Mouse (Mus musculus) myocyte (in vitro differentiated cells): ENCODE measurements around the gene Mmp24. TPM values are rescaled to one million over a fixed set of nuclear protein-coding genes. Genes with fewer than 3 reads are reported as not detected.

Source experiments
- H3K27me3 ChIP-seq: one replicate; pipeline ENCODE4 v1.6.1; 2011; ENCODE audit not compliant: control insufficient read depth, insufficient read depth, insufficient read length
- H3K36me3 ChIP-seq: one replicate; pipeline ENCODE4 v1.6.1; 2011; ENCODE audit not compliant: control insufficient read depth, insufficient read depth
- H3K4me2 ChIP-seq: one replicate; pipeline ENCODE4 v1.6.1; 2011; ENCODE audit warnings: low read depth, control low read depth
- H3K4me3 ChIP-seq: one replicate; pipeline ENCODE4 v1.5.1; 2011; ENCODE audit warnings: mild to moderate bottlenecking, control low read depth, moderate library complexity
- H3K79me2 ChIP-seq: one replicate; pipeline ENCODE4 v1.6.1; 2011; ENCODE audit not compliant: control insufficient read depth, insufficient read depth
- H3ac ChIP-seq: one replicate; pipeline ENCODE4 v1.6.1; 2011; ENCODE audit not compliant: control insufficient read depth, insufficient read length
- CEBPB ChIP-seq: IDR thresholded peaks from 2 replicates; pipeline ENCODE4 v1.6.1; 2011; ENCODE audit warnings: mild to moderate bottlenecking, moderate library complexity; ENCODE audit not compliant: poor library complexity, insufficient read depth, severe bottlenecking
- E2F4 ChIP-seq: IDR thresholded peaks from one replicate; pipeline ENCODE4 v1.6.1; 2011; ENCODE audit warnings: mild to moderate bottlenecking, control low read depth, moderate library complexity; ENCODE audit not compliant: insufficient read depth
- MAX ChIP-seq: IDR thresholded peaks from one replicate; pipeline ENCODE4 v1.6.1; 2011; ENCODE audit warnings: low read depth, mild to moderate bottlenecking, control low read depth
- MYOD1 ChIP-seq, 3 experiments: IDR thresholded peaks; one replicate each; pipeline ENCODE4 v1.6.1; 2011; ENCODE audit warnings: control low read depth in 2 of 3, low read depth in 2 of 3, mild to moderate bottlenecking in 2 of 3, moderate library complexity in 1 of 3; ENCODE audit not compliant: insufficient read length in 2 of 3, control insufficient read depth in 1 of 3
- MYOG ChIP-seq, 3 experiments: IDR thresholded peaks; one replicate each; pipeline ENCODE4 v1.6.1; 2011; ENCODE audit warnings: control low read depth in 2 of 3, low read depth in 2 of 3, mild to moderate bottlenecking in 2 of 3; ENCODE audit not compliant: insufficient read length in 2 of 3, control insufficient read depth in 1 of 3, insufficient read depth in 1 of 3
- POLR2A ChIP-seq: IDR thresholded peaks from one replicate; pipeline ENCODE4 v1.6.1; 2011; ENCODE audit warnings: low read depth, mild to moderate bottlenecking, control low read depth, moderate library complexity; ENCODE audit not compliant: insufficient read length
- POLR2AphosphoS2 ChIP-seq: IDR thresholded peaks from one replicate; pipeline ENCODE4 v1.6.1; 2011; ENCODE audit warnings: low read depth, control low read depth; ENCODE audit not compliant: insufficient read length
- REST ChIP-seq: IDR thresholded peaks from one replicate; pipeline ENCODE4 v1.6.1; 2011; ENCODE audit warnings: mild to moderate bottlenecking, control low read depth, moderate library complexity; ENCODE audit not compliant: insufficient read depth, insufficient read length
- SRF ChIP-seq: IDR thresholded peaks from one replicate; pipeline ENCODE4 v1.6.1; 2011; ENCODE audit warnings: low read depth; ENCODE audit not compliant: control insufficient read depth, insufficient read length
- TCF12 ChIP-seq: IDR thresholded peaks from one replicate; pipeline ENCODE4 v1.6.1; 2011; ENCODE audit warnings: mild to moderate bottlenecking, control low read depth; ENCODE audit not compliant: poor library complexity, insufficient read depth, severe bottlenecking
- TCF3 ChIP-seq: IDR thresholded peaks from one replicate; pipeline ENCODE4 v1.6.1; 2011; ENCODE audit warnings: low read depth, control low read depth; ENCODE audit not compliant: insufficient read length
- USF1 ChIP-seq: IDR thresholded peaks from one replicate; pipeline ENCODE4 v1.6.1; 2011; ENCODE audit warnings: low read depth, mild to moderate bottlenecking, control low read depth, moderate library complexity
- polyA plus RNA-seq: library from polyadenylated mRNA; unstranded; fragments of >200 nt; fragmentation: generic; extraction: Trizol; gene quantifications from one replicate; pipeline ENCODE4 v1.2.1, GENCODE M21; 2012; ENCODE audit warnings: missing spikeins

Gene Mmp24
- polyA plus RNA-seq = 0.02 TPM

GRCm38 (mm10) chr2:155774927-155775684, at the start of gene Mmp24:
TSS of gene Mmp24 (plus strand) at chr2:155775342.
- Histone ChIP-seq H3K79me2 (no peaks in the 10 kb centered on the region), H3ac (no peak within 1 kb of the TSS), H3K36me3 (no peaks in the 10 kb centered on the region), H3K4me3 (no peak within 1 kb of the TSS), H3K27me3 (peaks cover 66% of the 10 kb centered on the region), H3K4me2 (peak within 1 kb of the TSS; percentile 6)
- no peak for TF ChIP-seq MYOD1 (IDR thresholded peaks at IDR 0.05; ENCODE audit: control insufficient read depth in 1 of 3, insufficient read length in 2 of 3, low read depth in 2 of 3)
- TF ChIP-seq POLR2AphosphoS2 = no peak
- TF ChIP-seq CEBPB = no peak
- TF ChIP-seq POLR2A = no peak
- TF ChIP-seq REST = no peak

GRCm38 (mm10) chr2:155726302-155726701, 48.8 kb upstream of the Mmp24 start:
- H3K36me3 ChIP-seq = no peaks in the 10 kb centered on the region
- H3K4me3 ChIP-seq = no peak overlapping the region
- H3K4me2 ChIP-seq = no peak overlapping the region
- no peaks in the 10 kb centered on the region for H3K79me2 ChIP-seq
- H3ac ChIP-seq = no peak overlapping the region
- H3K27me3 ChIP-seq = no peaks in the 10 kb centered on the region
- no peak for TF ChIP-seq MAX

- Histone ChIP-seq H3K36me3 (no peaks in the 10 kb centered on the region), H3K27me3 (no peaks in the 10 kb centered on the region), H3K4me2 (peak overlapping the region; percentile 99), H3ac (no peak overlapping the region), H3K79me2 (no peaks in the 10 kb centered on the region), H3K4me3 (peak overlapping the region; percentile 39)
- TF ChIP-seq POLR2AphosphoS2 (no peak), TCF3 (no peak), E2F4 (no peak), CEBPB (no peak), MYOD1 (IDR thresholded peaks at IDR 0.05; ENCODE audit: control insufficient read depth in 1 of 3, insufficient read length in 2 of 3, low read depth in 2 of 3) (no peak), SRF (no peak), POLR2A (no peak), REST (no peak), MYOG (IDR thresholded peaks at IDR 0.05; ENCODE audit: control insufficient read depth in 1 of 3, insufficient read depth in 1 of 3, insufficient read length in 2 of 3, low read depth in 2 of 3) (no peak), MAX (no peak), TCF12 (no peak), USF1 (no peak)
These were observed 47.3 kb upstream of the Mmp24 start for GRCm38 (mm10) chr2:155727764-155728395.

- Histone ChIP-seq H3K27me3 (no peaks in the 10 kb centered on the region), H3ac (peak overlapping the region; percentile 36), H3K4me2 (peak overlapping the region; percentile 99), H3K79me2 (no peaks in the 10 kb centered on the region), H3K36me3 (no peaks in the 10 kb centered on the region), H3K4me3 (peak overlapping the region; percentile 39)
- TF ChIP-seq TCF3 (no peak), SRF (no peak), CEBPB (no peak), POLR2A (no peak), MAX (no peak), USF1 (no peak), REST (no peak), MYOG (IDR thresholded peaks at IDR 0.05; ENCODE audit: control insufficient read depth in 1 of 3, insufficient read depth in 1 of 3, insufficient read length in 2 of 3, low read depth in 2 of 3) (no peak), POLR2AphosphoS2 (no peak), MYOD1 (IDR thresholded peaks at IDR 0.05; ENCODE audit: control insufficient read depth in 1 of 3, insufficient read length in 2 of 3, low read depth in 2 of 3) (no peak)
These were observed 46.4 kb upstream of the Mmp24 start for GRCm38 (mm10) chr2:155728742-155729141.

- Histone ChIP-seq H3ac (peak within 1 kb of the TSS; percentile 36), H3K36me3 (no peaks in the 10 kb centered on the region), H3K79me2 (no peaks in the 10 kb centered on the region), H3K4me2 (peak within 1 kb of the TSS; percentile 99), H3K27me3 (no peaks in the 10 kb centered on the region), H3K4me3 (peak within 1 kb of the TSS; percentile 39)
- no peak for TF ChIP-seq REST
- no peak for TF ChIP-seq TCF12
- TF ChIP-seq MYOD1 (IDR thresholded peaks at IDR 0.05; ENCODE audit: control insufficient read depth in 1 of 3, insufficient read length in 2 of 3, low read depth in 2 of 3) = peak in 2 of 3 experiments; percentile 81 to 94
- peak; percentile 98 for TF ChIP-seq POLR2A
- TF ChIP-seq SRF = no peak
- TF ChIP-seq MAX = no peak
- TF ChIP-seq E2F4 = no peak
- TF ChIP-seq MYOG (IDR thresholded peaks at IDR 0.05; ENCODE audit: control insufficient read depth in 1 of 3, insufficient read depth in 1 of 3, insufficient read length in 2 of 3, low read depth in 2 of 3) = peak in 2 of 3 experiments; percentile 80 to 81
- TF ChIP-seq USF1 = no peak
- peak; percentile 98 for TF ChIP-seq POLR2AphosphoS2
- TF ChIP-seq CEBPB = no peak
- peak; percentile 70 for TF ChIP-seq TCF3
These were observed 45.9 kb upstream of the Mmp24 start, which contains the start of gene Edem2 for GRCm38 (mm10) chr2:155729158-155729645. TSS of gene Edem2 (minus strand) at chr2:155729475.
